Mouse (Mus musculus) C2C12 (cell line): ENCODE results near the gene Tmco3.

Experiments used
- CTCF ChIP-seq: IDR thresholded peaks from one replicate; pipeline ENCODE4 v1.5.1; 2011; ENCODE audit not compliant: control insufficient read depth, insufficient read depth, insufficient read length
- MYOG ChIP-seq: IDR thresholded peaks from one replicate; pipeline ENCODE4 v1.6.1; 2011; ENCODE audit not compliant: control insufficient read depth, insufficient read length; ENCODE audit errors: extremely low read depth
- USF1 ChIP-seq: IDR thresholded peaks from one replicate; pipeline ENCODE4 v1.6.1; 2011; ENCODE audit warnings: low read depth, mild to moderate bottlenecking, control low read depth, moderate library complexity

- TF ChIP-seq CTCF, result no peak
- TF ChIP-seq USF1, result no peak
- no peak for TF ChIP-seq MYOG
These were observed 44.8 kb upstream of the Tmco3 start for GRCm38 (mm10) chr8:13242985-13243870.
